Mouse (Mus musculus): ENCODE measurements around the gene Ddb2. TPM values are rescaled to one million over a fixed set of nuclear protein-coding genes. Genes with fewer than 3 reads are reported as not detected.
A peak's percentile ranks its signal among the peaks of the same experiment; 100 is the strongest.
"Not testable (repeated sequence)": the region's sequence is repeated elsewhere in the genome, so short reads cannot be mapped to it uniquely, and the experiment has no call there.

Gene Ddb2
- total RNA-seq, 4 experiments from 2014 or later, result 11.2 to 12.4 (median 11.9) TPM

GRCm38 (mm10) chr2:91255661-91256150 is 18.9 kb upstream of the Ddb2 start, which contains the start of gene Pacsin3:
Pacsin3 (plus strand) TSS chr2:91255954.
- no peak for DNase-seq (ENCODE audit: low spot score in 2 of 2)

GRCm38 (mm10) chr2:91254725-91255380 is 18.1 kb upstream of the Ddb2 start:
- DNase-seq (ENCODE audit: low spot score in 2 of 2), result no peak

DNA sequence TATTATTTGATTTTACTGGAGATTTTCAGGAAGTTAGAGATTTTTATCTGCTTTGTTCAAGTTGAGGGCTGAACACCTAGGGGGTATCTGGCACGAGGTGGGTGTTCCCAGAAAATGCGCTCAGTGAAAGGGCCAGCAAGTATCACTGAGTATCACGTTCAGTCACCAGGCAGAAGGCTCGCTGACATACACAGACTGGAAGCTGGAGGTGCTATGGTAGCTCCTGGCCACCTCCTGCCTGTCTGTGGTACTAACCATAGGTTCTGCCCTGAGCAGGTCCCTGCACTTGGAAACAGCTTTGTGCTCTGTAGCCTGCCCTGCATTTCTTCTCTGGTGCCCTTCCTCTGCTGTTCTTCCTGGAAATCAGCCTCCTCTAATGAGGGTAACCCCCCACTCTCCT is 15.7 kb upstream of the Ddb2 start:
- DNase-seq (ENCODE audit: low spot score in 2 of 2), result no peak

DNA sequence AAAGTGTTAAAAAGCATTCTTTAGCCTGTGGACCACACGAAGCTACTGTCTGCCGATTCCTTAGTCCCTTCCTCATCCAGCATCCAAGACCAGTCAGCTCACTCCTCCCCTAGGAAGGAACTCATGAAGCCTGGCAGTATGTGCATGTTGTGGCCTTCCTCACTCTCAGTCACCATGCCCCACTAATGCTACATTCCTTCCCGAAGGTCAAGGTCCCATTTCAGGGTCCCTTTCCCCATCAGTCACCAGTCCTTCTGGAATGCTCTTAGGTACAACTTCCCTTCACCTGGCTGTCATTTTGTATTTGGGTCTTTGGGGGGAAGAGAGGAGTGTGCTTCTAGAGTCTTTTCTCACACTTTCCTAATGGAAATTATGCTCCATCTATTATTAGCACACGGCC is 15.2 kb upstream of the Ddb2 start:
- no peak for DNase-seq (ENCODE audit: low spot score in 2 of 2)

- DNase-seq (ENCODE audit: low spot score in 2 of 2), result no peak
Observed at GRCm38 (mm10) chr2:91248366-91248765, 11.6 kb upstream of the Ddb2 start.

DNA sequence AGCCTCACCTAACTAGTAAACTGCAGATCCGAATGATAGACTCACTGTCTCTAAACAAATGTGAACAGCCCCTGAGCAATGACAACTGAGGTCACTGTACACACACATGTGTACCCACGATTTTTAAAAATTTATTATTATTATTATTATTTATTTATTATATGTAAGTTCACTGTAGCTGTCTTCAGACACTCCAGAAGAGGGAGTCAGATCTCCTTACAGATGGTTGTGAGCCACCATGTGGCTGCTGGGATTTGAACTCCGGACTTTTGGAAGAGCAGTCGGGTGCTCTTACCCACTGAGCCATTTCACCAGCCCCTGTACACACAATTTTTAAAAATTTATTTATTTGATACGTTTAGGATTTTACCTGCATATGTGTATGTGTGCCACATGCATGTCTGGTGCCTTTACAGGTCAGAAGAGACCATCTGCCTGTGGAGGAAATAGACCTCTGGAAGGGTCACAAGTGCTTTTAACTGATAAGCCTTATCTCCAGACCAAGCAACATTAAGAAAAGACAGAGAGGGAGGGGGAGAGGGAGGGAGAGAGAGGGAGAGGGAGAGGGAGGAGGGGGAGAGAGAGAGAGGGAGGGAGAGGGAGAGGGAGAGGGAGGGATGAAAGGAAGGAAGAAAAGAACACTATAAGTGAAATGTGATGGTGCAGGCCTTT is 7.9 kb upstream of the Ddb2 start:
- no peak for DNase-seq (ENCODE audit: low spot score in 2 of 2)

DNA sequence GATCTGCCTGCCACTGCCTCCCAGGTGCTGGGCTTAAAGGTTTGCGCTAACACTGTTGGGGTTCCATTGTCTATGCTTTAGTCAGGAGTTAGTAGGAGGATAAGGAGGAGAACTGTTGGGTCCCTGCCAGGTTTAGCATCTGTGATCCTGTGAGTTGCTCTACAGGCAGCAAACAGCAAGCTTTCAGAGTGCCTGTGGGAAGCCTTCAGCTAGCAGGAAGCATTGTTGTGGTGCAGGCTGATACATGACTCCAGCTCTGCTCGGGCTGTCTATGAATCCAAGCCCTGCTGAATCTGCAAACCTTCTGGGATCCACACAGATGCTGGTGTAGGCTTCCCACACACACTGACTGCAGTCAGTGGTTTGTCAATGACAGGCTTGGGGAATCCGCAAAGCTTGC is 6.6 kb upstream of the Ddb2 start:
- DNase-seq (ENCODE audit: low spot score in 2 of 2), result peak; percentile 83 to 84

GRCm38 (mm10) chr2:91242547-91242946 is 5.8 kb upstream of the Ddb2 start:
- DNase-seq (ENCODE audit: low spot score in 2 of 2), result no peak

DNA sequence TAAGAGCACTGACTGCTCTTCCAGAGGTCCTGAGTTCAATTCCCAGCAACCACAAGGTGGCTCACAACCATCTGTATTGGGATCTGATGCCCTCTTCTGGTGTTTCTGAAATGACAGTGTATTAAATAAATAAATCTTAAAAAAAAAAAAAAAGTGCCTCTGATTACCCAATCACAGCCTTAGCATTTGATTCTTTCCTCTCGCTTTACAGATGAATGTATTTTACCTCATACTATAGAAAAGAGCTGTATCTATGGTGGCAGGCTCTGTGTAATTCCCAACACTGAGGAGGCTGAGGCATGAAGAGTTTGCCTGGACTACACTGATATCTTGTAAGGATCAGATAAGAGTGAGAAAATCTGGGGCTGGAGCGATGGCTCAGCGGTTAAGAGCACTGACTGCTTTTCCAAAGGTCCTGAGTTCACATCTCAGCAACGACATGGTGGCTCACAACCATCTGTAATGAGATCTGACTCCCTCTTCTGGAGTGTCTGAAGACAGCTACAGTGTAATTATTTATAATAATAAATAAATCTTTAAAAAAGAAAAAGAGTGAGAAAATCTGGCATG is 814 bp upstream of the Ddb2 start:
- DNase-seq (ENCODE audit: low spot score in 2 of 2), result not testable (repeated sequence)

GRCm38 (mm10) chr2:91229735-91230134 is 7.0 kb downstream of the Ddb2 start:
- no peak for DNase-seq (ENCODE audit: low spot score in 2 of 2)

- DNase-seq (ENCODE audit: low spot score in 2 of 2), result no peak
Observed at GRCm38 (mm10) chr2:91223614-91224013, 13.2 kb downstream of the Ddb2 start.

- no peak for DNase-seq (ENCODE audit: low spot score in 2 of 2)
Observed at GRCm38 (mm10) chr2:91220501-91220900, 16.3 kb downstream of the Ddb2 start.

DNA sequence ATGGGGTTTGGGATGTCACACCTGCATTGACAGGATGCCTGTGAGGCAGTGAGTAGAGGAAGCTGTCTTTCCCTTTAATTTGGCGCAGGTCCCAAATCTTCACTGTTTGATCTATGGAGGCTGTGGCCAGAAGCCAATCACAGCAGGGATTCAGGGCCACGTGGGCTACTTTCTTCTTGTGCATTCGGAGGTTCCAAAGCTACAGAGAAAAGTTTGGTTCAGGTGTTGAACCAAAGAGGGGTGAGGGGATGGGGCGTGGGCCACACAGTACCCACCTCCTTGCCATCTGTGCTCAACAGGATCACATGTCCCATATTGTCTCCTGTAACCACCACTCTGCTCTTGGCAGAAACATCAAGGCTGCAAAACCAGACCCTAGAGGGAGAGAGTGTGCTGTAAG is 19.8 kb downstream of the Ddb2 start:
- DNase-seq (ENCODE audit: low spot score in 2 of 2), result no peak

DNA sequence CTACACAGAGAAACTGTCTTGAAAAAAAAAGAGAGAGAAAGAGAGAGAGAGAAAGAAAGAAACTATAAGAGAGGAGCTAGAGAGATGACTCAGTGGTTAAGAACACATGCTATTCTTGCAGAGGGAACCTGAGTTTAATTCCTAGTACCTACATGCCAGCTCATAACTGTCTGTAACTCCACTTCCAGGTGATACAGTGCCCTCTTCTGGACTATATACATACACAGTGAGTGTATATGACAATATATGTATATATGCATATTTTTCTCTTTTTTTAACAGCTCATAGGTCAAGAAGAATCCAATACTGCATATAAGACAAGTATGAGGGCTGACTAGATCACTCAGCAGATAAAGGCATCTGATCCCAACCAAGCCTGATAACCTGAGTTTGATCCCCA is 23.5 kb downstream of the Ddb2 start:
- DNase-seq (ENCODE audit: low spot score in 2 of 2), result no peak

DNA sequence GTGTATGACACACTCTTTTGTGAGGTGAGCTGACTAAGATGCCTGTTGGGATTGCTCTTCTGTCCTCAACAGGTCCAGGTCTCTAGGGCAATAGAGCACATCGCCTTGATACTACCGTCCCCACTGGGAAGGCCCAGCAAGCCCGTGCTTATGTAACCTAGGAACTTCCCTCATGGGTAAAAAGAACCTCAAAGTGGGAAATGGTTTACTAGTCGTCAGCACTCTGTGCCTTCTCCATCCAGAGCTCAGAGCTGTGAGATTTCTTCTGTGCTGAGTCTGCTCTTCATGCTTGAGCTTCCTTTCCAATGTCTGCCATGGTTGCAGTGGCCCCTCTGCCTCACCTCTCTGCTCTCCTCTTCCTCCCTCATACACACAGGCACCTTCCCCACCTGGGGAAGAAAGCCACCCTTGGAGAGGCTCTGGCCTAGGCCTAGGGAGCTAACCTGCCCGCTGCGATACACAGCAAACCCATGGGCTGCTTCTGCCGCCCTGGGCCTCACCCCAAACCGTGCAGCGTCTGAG is 30.5 kb downstream of the Ddb2 start:
- no peak for DNase-seq (ENCODE audit: low spot score in 2 of 2)

- no peak for DNase-seq (ENCODE audit: low spot score in 2 of 2)
Observed at GRCm38 (mm10) chr2:91202972-91203656, 33.7 kb downstream of the Ddb2 start.

DNA sequence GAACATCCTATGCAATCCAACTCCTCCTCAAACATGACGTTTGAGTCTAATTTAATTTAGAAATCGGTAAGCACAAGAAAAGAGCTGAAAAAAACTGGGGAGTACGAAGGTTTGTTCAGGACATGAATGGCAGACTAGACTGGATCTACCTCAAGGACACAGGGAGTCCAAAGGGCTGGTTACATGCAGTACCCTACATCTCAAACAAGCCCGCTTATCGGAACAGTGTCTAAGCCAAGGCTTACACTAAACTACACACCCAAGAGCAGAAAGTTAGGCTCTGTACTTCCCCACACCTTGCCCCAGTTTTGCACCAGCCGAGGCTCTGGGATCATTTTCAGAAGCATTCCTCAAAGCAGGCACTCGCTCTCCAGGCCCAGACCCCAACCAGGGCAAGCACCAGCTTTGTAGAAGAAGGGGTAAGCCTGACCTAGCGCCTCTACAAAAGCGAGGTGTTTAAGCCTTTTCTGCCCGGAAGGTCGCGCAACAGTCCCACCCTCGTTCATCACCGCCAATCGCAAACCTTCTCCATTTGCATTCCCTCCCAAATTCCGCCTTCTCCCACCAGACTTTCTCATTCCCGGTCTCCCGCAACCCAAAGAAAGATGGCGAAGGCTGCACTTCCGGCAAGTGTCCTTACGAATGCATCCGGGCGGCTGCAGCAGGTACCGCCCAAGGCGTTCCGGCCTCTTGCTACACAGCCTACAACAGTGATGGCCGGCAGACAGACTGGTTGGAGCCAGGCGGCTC is 34.4 kb downstream of the Ddb2 start, which contains the start of the genes Nr1h3 and Acp2:
TSS of gene Nr1h3 (minus strand) at position 613 of the 750 bp plus-strand sequence.
TSS of gene Acp2 (plus strand) at position 664 of the 750 bp plus-strand sequence.
- DNase-seq (ENCODE audit: low spot score in 2 of 2), result peak; percentile 93 to 97

- no peak for DNase-seq (ENCODE audit: low spot score in 2 of 2)
Observed at GRCm38 (mm10) chr2:91198888-91199287, 37.9 kb downstream of the Ddb2 start.

DNA sequence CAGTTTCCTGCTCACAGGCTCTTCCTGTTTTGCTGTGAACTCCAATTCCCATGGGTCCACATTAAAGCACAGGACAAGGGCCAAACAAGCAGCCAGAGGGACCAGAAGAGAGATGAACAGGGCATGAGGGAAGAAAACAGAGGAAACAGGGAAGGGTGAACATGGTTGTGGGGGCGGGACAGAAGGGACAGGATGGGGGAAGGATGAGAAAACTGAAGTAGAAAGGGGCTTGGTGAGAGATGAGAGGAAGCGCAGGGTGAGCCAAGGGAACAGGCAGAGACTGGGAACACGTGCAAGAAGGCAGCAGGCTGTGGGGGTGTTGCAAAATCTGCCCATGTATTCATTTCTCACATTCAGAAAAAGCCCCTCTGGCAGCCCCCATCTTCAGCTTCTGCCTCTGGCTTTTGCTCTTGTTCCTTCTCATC is 40.2 kb downstream of the Ddb2 start:
- DNase-seq (ENCODE audit: low spot score in 2 of 2), result peak; percentile 53 to 63

DNA sequence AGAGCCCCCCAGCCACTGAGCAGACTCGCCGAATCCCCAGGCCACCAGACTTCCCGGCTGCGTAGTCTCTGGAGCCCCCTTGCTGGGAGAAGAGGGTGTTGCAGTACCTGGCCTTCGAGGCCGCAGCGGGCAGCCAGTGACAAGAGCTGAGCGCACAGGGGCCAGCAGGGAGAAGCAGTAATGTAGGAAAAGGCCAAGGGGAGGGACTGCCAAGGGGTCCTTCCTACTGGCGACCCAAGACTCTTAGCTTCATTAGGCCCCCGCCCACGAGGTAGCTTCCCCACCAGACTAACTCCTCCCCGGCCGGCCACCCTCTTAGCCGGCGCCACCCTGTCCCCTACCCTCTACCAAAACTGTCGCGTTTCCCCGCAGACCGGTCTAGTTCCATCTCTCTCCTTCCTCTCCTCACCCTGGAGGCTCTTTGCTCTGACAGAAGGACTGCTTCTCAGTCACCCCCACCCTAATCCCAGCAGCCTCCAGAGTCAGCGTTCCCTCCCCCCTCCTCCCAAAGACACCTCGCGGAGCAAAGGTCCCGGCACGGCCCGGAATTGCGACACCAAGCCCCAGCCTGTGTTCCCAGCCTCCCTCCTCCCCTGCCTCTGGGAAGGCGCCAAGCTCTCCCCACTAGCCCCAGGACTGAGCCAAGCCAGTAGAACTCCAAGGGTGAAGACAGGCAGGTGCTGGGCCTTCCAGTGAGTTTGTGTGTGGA is 42.0 kb downstream of the Ddb2 start:
- no peak for DNase-seq (ENCODE audit: low spot score in 2 of 2)
